Mouse (Mus musculus) limb, embryonic 11.5 days (tissue): ENCODE measurements around the gene Rnf17. TPM values are rescaled to one million over a fixed set of nuclear protein-coding genes. Genes with fewer than 3 reads are reported as not detected.
A peak's percentile ranks its signal among the peaks of the same experiment; 100 is the strongest.

Experiments
- ATAC-seq: fragments of 200-750 bp; cut with Nextera tagmentation; 2 replicates; pipeline ENCODE4 v1.8.0; 2017; ENCODE audit warnings: low read depth; ENCODE audit not compliant: insufficient number of reproducible peaks, low FRiP score, low TSS enrichment
- DNase-seq: peaks from one replicate; pipeline ENCODE4 v3.0.0-alpha.2; 2015; ENCODE audit warnings: low spot score
- H3K27ac ChIP-seq: fragments of 300-500 bp; sonication (generic); replicated peaks from 2 replicates; pipeline ENCODE4 v1.5.1; 2014; ENCODE audit warnings: low read depth, mild to moderate bottlenecking, low read length
- H3K27me3 ChIP-seq: fragments of 300-500 bp; sonication (generic); 2 replicates; pipeline ENCODE4 v1.6.1; 2014; ENCODE audit warnings: mild to moderate bottlenecking, low read length, mixed read lengths; ENCODE audit not compliant: control insufficient read depth, insufficient read depth
- H3K36me3 ChIP-seq: fragments of 300-500 bp; sonication (generic); 2 replicates; pipeline ENCODE4 v1.6.1; 2014; ENCODE audit warnings: mild to moderate bottlenecking, low read length, moderate library complexity, mixed read lengths; ENCODE audit not compliant: control insufficient read depth, insufficient read depth
- H3K4me1 ChIP-seq: fragments of 300-500 bp; sonication (generic); 2 replicates; pipeline ENCODE4 v1.6.1; 2014; ENCODE audit warnings: low read length, mixed read lengths; ENCODE audit not compliant: control insufficient read depth, insufficient read depth
- H3K4me2 ChIP-seq: fragments of 300-500 bp; sonication (generic); 2 replicates; pipeline ENCODE4 v1.6.1; 2014; ENCODE audit warnings: low read depth, mild to moderate bottlenecking, moderate library complexity; ENCODE audit not compliant: severe bottlenecking
- H3K4me3 ChIP-seq: fragments of 300-500 bp; sonication (generic); 2 replicates; pipeline ENCODE4 v1.5.1; 2014; ENCODE audit warnings: low read depth, low read length
- H3K9ac ChIP-seq: fragments of 300-500 bp; sonication (generic); 2 replicates; pipeline ENCODE4 v1.6.1; 2014; ENCODE audit warnings: mild to moderate bottlenecking, low read length
- H3K9me3 ChIP-seq: fragments of 300-500 bp; sonication (generic); 2 replicates; pipeline ENCODE4 v1.6.1; 2016; ENCODE audit warnings: low read length; ENCODE audit not compliant: control insufficient read depth
- WGBS: fragments of 180-500 bp; shearing (Covaris S2); extraction: QIAGEN DNeasy Blood & Tissue Kit; methylation state at CpG from one replicate; pipeline ENCODE4 v1.1.7; 2014; 5-methylcytosine and 5-hydroxymethylcytosine counted together
- polyA plus RNA-seq: library from polyadenylated mRNA; unstranded; fragments of >200 nt; fragmentation: Nextera tagmentation; extraction: Ambion mirVana; gene quantifications from 2 replicates; pipeline ENCODE4 v1.2.1, GENCODE M21; 2014

The Rnf17 gene
- polyA plus RNA-seq, 1 experiment from 2014 or later = 0.88 TPM

- Histone ChIP-seq H3K4me2 (no peak overlapping the region), H3K4me3 (no peak overlapping the region), H3K27me3 (no peaks in the 10 kb centered on the region), H3K9ac (no peak overlapping the region), H3K9me3 (no peaks in the 10 kb centered on the region), H3K4me1 (no peaks in the 10 kb centered on the region), H3K36me3 (no peaks in the 10 kb centered on the region), H3K27ac (no peak overlapping the region)
- no peak for ATAC-seq
- DNase-seq = no peak
- 94% methylated on average over 2 of the region's 2 CpGs for WGBS
Observed at GRCm38 (mm10) chr14:56403072-56403375, 643 bp downstream of the Rnf17 start.

- no peaks in the 10 kb centered on the region for H3K27me3 ChIP-seq
- H3K36me3 ChIP-seq = no peaks in the 10 kb centered on the region
- no peak for ATAC-seq
- H3K9ac ChIP-seq = no peak overlapping the region
- no peak overlapping the region for H3K4me3 ChIP-seq
- no peak overlapping the region for H3K4me2 ChIP-seq
- no peak overlapping the region for H3K27ac ChIP-seq
- 34% methylated on average over 2 of the region's 2 CpGs for WGBS
- no peak for DNase-seq
- H3K9me3 ChIP-seq = no peaks in the 10 kb centered on the region
- H3K4me1 ChIP-seq = no peaks in the 10 kb centered on the region
Observed at GRCm38 (mm10) chr14:56462090-56462489, 59.7 kb downstream of the Rnf17 start.

DNA sequence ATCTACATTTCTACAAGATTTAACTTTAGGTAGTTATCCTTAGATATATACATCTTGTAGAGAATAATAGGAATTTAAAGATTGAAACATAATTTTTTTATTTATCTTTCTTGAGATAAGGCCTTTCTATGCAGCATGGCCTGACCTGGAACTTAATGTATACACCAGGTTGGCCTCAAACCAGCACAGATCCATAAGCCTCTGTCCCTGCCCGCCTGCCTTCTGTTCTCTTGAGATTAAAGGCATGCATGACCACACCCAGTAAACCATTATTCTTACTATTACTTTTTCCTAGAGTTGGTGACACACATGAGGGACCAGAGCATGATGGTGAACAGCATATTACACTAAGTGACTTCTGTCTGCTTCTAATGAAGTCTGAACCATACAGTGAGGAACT, 60.3 kb downstream of the Rnf17 start:
- ATAC-seq (no peak), DNase-seq (no peak)
- no peak overlapping the region for H3K4me3 ChIP-seq
- WGBS = 84% methylated on average over 1 of the region's 1 CpGs
- H3K4me1 ChIP-seq = no peaks in the 10 kb centered on the region
- no peak overlapping the region for H3K4me2 ChIP-seq
- H3K9ac ChIP-seq = no peak overlapping the region
- no peaks in the 10 kb centered on the region for H3K36me3 ChIP-seq
- no peaks in the 10 kb centered on the region for H3K9me3 ChIP-seq
- H3K27me3 ChIP-seq = no peaks in the 10 kb centered on the region
- no peak overlapping the region for H3K27ac ChIP-seq

DNA sequence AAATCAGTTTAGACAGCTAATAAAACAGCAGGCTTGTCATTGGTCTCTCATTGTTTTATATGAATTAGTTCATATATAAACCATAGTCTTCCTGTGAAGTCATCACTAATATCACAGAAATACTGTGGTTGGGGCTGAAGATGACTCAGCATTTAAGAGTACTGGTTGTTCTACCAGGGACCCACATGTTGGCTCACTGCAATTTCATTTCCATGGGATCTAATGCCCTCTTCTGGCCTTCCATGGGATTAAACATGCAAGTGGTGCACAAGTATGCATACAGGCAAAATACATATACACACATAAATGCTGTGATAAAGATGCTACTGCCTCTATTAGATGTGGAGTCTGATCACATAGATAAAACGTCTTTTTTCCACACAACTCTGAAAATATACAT, 65.8 kb downstream of the Rnf17 start:
- no peaks in the 10 kb centered on the region for H3K4me1 ChIP-seq
- DNase-seq (no peak), ATAC-seq (no peak)
- no peaks in the 10 kb centered on the region for H3K36me3 ChIP-seq
- H3K27me3 ChIP-seq = no peaks in the 10 kb centered on the region
- no peak overlapping the region for H3K4me3 ChIP-seq
- 58% methylated on average over 1 of the region's 1 CpGs for WGBS
- no peak overlapping the region for H3K27ac ChIP-seq
- no peaks in the 10 kb centered on the region for H3K9me3 ChIP-seq
- no peak overlapping the region for H3K9ac ChIP-seq
- H3K4me2 ChIP-seq = no peak overlapping the region

GRCm38 (mm10) chr14:56489806-56490205, 87.4 kb downstream of the Rnf17 start:
- H3K9me3 ChIP-seq = no peaks in the 10 kb centered on the region

DNA sequence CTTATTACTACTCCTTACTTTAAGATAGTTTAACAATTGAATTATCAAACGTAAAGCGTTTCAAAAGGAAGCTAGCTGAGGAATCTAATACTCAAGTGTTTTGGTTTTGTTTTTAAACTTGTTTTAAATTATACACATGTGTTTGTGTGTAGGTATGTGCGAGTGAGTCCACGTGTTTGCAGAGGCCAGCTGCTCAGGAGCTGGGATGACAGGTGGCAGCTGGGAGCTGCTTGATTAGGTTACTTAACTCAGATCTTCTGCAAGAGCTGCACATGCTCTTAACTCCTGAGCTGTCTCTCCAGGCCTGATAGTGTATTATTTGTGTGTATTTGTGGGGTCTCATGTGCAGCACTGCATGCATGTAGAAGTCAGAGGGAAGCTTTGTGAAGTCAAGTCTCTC, 100.0 kb downstream of the Rnf17 start:
- no peaks in the 10 kb centered on the region for H3K36me3 ChIP-seq
- H3K9me3 ChIP-seq = no peaks in the 10 kb centered on the region
- no peak for DNase-seq
- no peak overlapping the region for H3K9ac ChIP-seq
- no peaks in the 10 kb centered on the region for H3K4me1 ChIP-seq
- ATAC-seq = no peak
- H3K4me2 ChIP-seq = no peak overlapping the region
- no peak overlapping the region for H3K4me3 ChIP-seq
- 66% methylated on average over 4 of the region's 4 CpGs for WGBS
- H3K27me3 ChIP-seq = no peaks in the 10 kb centered on the region
- no peak overlapping the region for H3K27ac ChIP-seq

More at GRCm38 (mm10) chr14:56489806-56490205, 87.4 kb downstream of the Rnf17 start:
- Histone ChIP-seq H3K4me2 (no peak overlapping the region), H3K4me1 (no peaks in the 10 kb centered on the region), H3K36me3 (no peaks in the 10 kb centered on the region), H3K9ac (no peak overlapping the region), H3K27ac (no peak overlapping the region), H3K4me3 (no peak overlapping the region), H3K27me3 (no peaks in the 10 kb centered on the region)
- ATAC-seq (no peak), DNase-seq (no peak)

DNA sequence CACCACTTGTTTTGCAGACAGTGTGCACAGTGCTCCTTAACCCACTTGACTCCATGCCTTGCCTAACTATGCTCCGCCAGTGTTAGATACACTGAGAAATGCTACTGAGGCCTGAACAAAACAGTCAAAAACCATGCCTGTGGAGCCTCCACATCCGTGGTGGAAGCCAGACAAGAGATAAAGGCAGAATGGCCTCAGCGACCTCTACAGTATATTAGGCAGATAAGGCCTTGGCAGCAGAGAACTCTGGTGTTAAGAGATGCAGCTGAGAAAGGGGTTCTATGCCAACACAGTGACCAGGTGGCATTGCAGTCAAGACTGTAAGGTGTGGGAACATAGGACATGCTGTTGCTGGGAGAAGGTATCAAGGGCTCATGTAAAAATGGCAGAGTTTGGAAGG, 104.4 kb downstream of the Rnf17 start:
- no peak overlapping the region for H3K9ac ChIP-seq
- no peak for DNase-seq
- WGBS = 73% methylated on average over 3 of the region's 3 CpGs
- no peaks in the 10 kb centered on the region for H3K36me3 ChIP-seq
- no peak overlapping the region for H3K4me3 ChIP-seq
- no peaks in the 10 kb centered on the region for H3K9me3 ChIP-seq
- no peak overlapping the region for H3K27ac ChIP-seq
- H3K27me3 ChIP-seq = no peaks in the 10 kb centered on the region
- ATAC-seq = no peak
- no peaks in the 10 kb centered on the region for H3K4me1 ChIP-seq
- no peak overlapping the region for H3K4me2 ChIP-seq

- ATAC-seq (no peak), DNase-seq (peak; percentile 65)
- Histone ChIP-seq H3K27me3 (no peaks in the 10 kb centered on the region), H3K4me2 (no peak overlapping the region), H3K27ac (no peak overlapping the region), H3K9me3 (no peaks in the 10 kb centered on the region), H3K4me3 (no peak overlapping the region), H3K9ac (no peak overlapping the region), H3K4me1 (no peaks in the 10 kb centered on the region), H3K36me3 (no peaks in the 10 kb centered on the region)
- WGBS = 23% methylated on average over 6 of the region's 6 CpGs
Observed at GRCm38 (mm10) chr14:56512084-56512483, 109.7 kb downstream of the Rnf17 start.

DNA sequence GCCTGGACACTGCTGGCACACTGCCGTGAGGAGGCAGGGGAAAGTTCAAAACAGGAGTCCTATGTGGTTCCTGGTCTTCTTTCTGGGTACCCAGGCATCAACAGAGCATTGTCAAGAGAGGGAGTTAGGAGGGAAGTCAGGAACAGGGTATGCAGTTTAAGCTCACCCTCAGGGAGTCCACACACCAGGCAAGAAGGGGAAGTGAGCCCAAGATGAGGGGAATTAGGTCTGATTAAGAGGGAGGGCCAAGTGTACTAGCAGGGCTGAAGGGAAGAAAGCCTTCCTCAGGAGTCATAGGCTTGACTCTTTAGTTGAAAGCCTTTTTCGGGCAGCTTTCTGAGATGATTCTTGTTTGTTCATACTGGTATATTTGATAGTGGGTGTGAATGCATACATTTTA, 112.4 kb downstream of the Rnf17 start:
- H3K9me3 ChIP-seq = no peaks in the 10 kb centered on the region
- H3K36me3 ChIP-seq = no peaks in the 10 kb centered on the region
- H3K4me2 ChIP-seq = no peak overlapping the region
- no peak for DNase-seq
- no peak overlapping the region for H3K4me3 ChIP-seq
- no peaks in the 10 kb centered on the region for H3K27me3 ChIP-seq
- H3K27ac ChIP-seq = no peak overlapping the region
- WGBS = 78% methylated on average over 2 of the region's 2 CpGs
- no peak overlapping the region for H3K9ac ChIP-seq
- no peak for ATAC-seq
- H3K4me1 ChIP-seq = no peaks in the 10 kb centered on the region
